Mouse (Mus musculus): Measurements from ENCODE around the gene Adam4.
"Not testable (repeated sequence)": the region's sequence is repeated elsewhere in the genome, so short reads cannot be mapped to it uniquely, and the experiment has no call there.

Gene Adam4

DNA sequence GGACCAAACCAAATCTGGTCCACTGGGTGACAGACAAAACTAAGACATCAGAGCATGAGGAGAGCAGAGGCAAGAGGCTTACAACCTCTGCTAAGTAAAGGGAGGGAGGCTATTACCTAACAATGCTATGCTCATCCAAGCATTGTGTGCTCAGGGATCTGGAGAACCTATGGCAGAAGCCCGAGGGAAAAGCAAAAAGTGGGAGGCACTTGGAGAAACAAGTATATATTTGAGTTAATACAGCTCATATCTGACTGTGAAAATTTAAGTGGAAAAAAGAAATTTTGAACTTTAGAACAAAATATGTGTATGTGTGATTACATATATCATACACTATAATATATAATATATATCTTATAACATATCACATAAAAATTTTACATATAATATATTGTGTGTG, at the start of gene Adam4:
TSS of gene Adam4 (minus strand) at position 101 of the 400 bp plus-strand sequence.
- no peak for DNase-seq (ENCODE audit: inconsistent age in 2 of 2, low spot score in 1 of 2)

DNA sequence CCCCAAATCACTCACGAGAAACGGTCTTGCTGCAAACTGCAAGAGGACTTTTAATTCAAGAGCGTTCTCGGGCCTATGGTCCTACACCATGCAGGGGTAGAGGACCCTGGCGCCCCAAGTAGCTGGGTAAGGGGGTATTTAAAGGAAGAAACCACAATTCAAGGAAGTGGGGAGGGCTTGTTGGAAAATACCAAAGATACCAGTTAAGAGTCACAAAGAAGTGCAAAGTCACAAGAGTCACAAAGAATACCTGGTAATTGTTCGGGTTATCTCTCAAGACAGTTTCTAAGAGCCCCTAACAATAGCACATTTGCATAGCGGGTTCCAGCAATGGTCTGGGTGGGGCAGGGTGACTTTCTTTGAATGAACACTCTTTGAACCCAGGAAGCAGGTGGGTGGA, 37.3 kb upstream of the Adam4 start:
- not testable (repeated sequence) for DNase-seq (ENCODE audit: inconsistent age in 2 of 2, low spot score in 1 of 2)

DNA sequence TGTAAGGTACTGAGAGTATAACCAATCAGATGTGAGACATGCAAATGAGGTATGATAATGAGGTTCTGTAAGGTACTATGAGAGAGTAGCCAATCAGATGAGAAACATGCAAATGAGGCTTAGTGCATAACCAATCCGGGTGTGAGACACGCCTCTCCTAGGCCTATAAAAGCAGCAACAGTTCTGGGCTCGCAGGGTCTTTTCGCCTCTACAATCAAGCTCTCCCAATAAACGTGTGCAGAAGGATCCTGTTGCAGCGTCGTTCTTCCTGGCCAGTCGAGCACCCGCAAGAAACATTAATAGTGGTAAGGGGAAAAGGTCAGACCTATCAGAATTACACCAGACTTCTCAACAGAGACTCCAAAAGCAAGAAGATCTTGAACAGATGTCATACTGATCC, 17.2 kb upstream of the Adam4 start:
- not testable (repeated sequence) for DNase-seq (ENCODE audit: inconsistent age in 2 of 2, low spot score in 1 of 2)

DNA sequence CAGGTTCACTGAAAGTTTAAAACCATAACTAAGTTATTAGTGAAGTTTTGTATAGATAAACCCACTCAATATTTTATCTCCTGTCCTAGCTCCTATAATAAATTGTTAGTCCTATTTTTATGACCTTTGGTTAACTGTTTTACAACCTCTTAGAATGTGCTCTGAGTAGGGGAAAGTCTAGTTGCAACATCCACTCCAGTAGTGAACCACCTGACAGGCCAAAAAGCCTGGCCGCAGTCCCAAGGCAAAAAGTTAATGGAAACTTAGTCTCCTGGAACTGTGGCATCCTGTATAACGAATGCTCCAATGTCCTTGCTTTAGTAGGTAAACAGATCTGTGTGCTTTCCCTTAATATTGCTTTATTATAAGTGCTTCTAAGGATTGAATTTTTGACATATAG, 13.0 kb upstream of the Adam4 start:
- peak in 1 of 2 experiments; percentile 59 for DNase-seq (ENCODE audit: inconsistent age in 2 of 2, low spot score in 1 of 2)

DNA sequence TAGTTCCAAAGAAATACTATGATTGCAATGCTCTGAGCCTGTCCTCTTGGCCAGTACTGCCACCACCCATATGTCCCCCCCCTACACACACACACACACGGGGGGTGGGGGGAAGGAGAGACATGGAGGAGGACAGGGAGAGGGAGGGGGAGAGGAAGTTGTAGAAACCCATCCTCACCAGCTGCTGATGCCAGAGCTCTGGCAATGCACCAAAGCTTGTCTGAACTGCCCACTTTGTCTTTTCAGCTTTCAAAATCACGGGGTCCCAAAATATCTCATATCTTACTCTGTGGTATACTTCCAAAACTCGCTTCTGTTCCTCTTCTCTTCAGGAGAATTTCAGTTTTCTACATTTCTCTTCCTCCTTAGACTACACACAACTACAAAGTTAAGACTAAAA, 8.5 kb downstream of the Adam4 start:
- DNase-seq (ENCODE audit: inconsistent age in 2 of 2, low spot score in 1 of 2), result no peak

DNA sequence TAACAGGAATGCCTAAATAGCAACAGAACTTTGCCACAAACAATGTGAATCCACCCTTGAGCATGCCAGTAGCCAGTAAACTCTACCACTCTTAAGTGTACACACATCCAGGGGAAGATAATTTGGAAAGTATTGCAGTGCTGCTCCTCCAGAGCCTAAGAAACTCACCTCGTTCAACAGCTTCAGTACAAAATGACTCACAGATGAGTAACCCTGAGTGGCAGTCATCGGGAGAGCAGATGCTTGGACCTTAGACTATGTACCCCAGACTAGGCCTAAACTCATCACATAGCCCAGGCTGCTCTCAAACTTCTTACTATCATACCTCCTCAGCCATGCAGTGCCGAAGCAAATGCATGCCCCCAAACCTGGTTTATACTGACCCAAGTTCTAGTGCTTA, 12.8 kb downstream of the Adam4 start:
- no peak for DNase-seq (ENCODE audit: inconsistent age in 2 of 2, low spot score in 1 of 2)

DNA sequence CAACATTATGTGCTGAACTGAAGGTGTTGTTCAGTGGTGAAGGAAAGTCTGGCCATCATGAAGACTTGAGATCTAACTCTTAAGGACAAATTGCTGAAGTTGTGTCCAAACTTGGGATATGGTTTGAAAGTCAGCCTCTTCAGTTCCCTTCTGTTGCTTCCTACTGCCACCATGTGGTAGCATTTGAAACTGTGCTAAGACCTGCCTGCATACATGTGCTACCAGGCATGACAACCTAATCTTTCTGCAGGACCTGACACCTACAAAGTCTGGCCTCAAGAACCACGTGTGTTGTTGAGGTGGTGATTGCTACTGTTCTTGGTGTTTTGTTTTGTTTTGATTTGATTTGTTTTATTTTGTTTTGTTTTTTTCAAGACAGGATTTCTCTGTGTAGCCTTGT, 19.6 kb downstream of the Adam4 start:
- DNase-seq (ENCODE audit: inconsistent age in 2 of 2, low spot score in 1 of 2), result peak; percentile 60 to 88

DNA sequence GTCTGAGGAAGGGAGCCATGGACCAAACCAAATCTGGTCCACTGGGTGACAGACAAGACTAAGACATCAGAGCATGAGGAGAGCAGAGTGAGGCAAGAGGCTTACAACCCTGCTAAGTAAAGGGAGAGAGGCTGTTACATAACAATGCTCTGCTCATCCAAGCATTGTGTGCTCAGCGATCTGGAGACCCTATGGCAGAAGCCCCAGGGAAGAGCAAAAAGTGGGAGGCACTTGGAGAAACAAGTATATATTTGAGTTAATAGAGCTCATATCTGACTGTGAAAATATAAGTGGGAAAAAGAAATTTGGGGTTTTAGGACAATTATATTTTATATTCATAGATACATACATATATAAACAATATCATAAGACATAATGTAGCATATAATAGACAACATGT, 42.4 kb downstream of the Adam4 start, which contains the start of gene Gm4787:
TSS of gene Gm4787 (minus strand) at position 101 of the 400 bp plus-strand sequence.
- DNase-seq (ENCODE audit: inconsistent age in 2 of 2, low spot score in 1 of 2), result not testable (repeated sequence)
